Mouse (Mus musculus) layer of hippocampus, adult 2 months (tissue): Measurements from ENCODE around the gene Dusp15. TPM values are rescaled to one million over a fixed set of nuclear protein-coding genes. Genes with fewer than 3 reads are reported as not detected.

Experiments used
- DNase-seq, 2 experiments: peaks; one replicate each; pipeline ENCODE4 v3.0.0; 2022; ENCODE audit warnings: low spot score in 2 of 2
- H3K27ac ChIP-seq: fragments of 200-600 bp; 2 replicates; pipeline ENCODE4 v1.8.1; 2022
- H3K4me3 ChIP-seq: fragments of 200-600 bp; 2 replicates; pipeline ENCODE4 v1.8.1; 2022; ENCODE audit warnings: mild to moderate bottlenecking
- CTCF ChIP-seq: fragments of 200-600 bp; conservative IDR thresholded peaks from 2 replicates; pipeline ENCODE4 v1.8.1; 2022; ENCODE audit warnings: antibody characterized with exemption, mild to moderate bottlenecking, moderate library complexity
- total RNA-seq, 2 experiments: library from RNA; stranded (reverse); gene quantifications; 2 replicates each; pipeline ENCODE4 v1.2.3; 2021

The Dusp15 gene
- total RNA-seq, 2 experiments from 2014 or later: 9.3 to 11.9 TPM

- no peak for DNase-seq
- H3K4me3 ChIP-seq: no peak overlapping the region
- H3K27ac ChIP-seq: no peak overlapping the region
- TF ChIP-seq CTCF: no peak
Observed at GRCm38 (mm10) chr2:152907114-152907943, 44.2 kb downstream of the Dusp15 start.

GRCm38 (mm10) chr2:152906274-152907037, 45.0 kb downstream of the Dusp15 start:
- no peak overlapping the region for H3K4me3 ChIP-seq
- DNase-seq: no peak
- TF ChIP-seq CTCF: no peak
- no peak overlapping the region for H3K27ac ChIP-seq

- H3K4me3 ChIP-seq: no peak overlapping the region
- no peak for DNase-seq
- no peak overlapping the region for H3K27ac ChIP-seq
- no peak for TF ChIP-seq CTCF
Observed at GRCm38 (mm10) chr2:152905036-152905829, 46.3 kb downstream of the Dusp15 start.

- no peak for DNase-seq
- Histone ChIP-seq H3K4me3 (no peak overlapping the region), H3K27ac (no peak overlapping the region)
- no peak for TF ChIP-seq CTCF
Observed at GRCm38 (mm10) chr2:152904127-152904643, 47.3 kb downstream of the Dusp15 start.

- H3K27ac ChIP-seq: no peak overlapping the region
- TF ChIP-seq CTCF: no peak
- no peak overlapping the region for H3K4me3 ChIP-seq
- no peak for DNase-seq
Observed at GRCm38 (mm10) chr2:152903586-152903985, 47.9 kb downstream of the Dusp15 start.

- Histone ChIP-seq H3K4me3 (no peak overlapping the region), H3K27ac (no peak overlapping the region)
- no peak for DNase-seq
- no peak for TF ChIP-seq CTCF
Observed at GRCm38 (mm10) chr2:152902658-152903057, 48.8 kb downstream of the Dusp15 start.

GRCm38 (mm10) chr2:152901296-152901695, 50.2 kb downstream of the Dusp15 start:
- Histone ChIP-seq H3K27ac (no peak overlapping the region), H3K4me3 (no peak overlapping the region)
- no peak for DNase-seq
- no peak for TF ChIP-seq CTCF

GRCm38 (mm10) chr2:152899011-152899410, 52.5 kb downstream of the Dusp15 start:
- no peak overlapping the region for H3K27ac ChIP-seq
- DNase-seq: no peak
- no peak overlapping the region for H3K4me3 ChIP-seq
- no peak for TF ChIP-seq CTCF

- no peak for DNase-seq
- Histone ChIP-seq H3K27ac (no peak overlapping the region), H3K4me3 (no peak overlapping the region)
- no peak for TF ChIP-seq CTCF
Observed at GRCm38 (mm10) chr2:152896926-152897325, 54.6 kb downstream of the Dusp15 start.

GRCm38 (mm10) chr2:152895834-152896233, 55.7 kb downstream of the Dusp15 start:
- Histone ChIP-seq H3K27ac (no peak overlapping the region), H3K4me3 (no peak overlapping the region)
- no peak for TF ChIP-seq CTCF
- no peak for DNase-seq

Other genes with a start within 250 kb of the Dusp15 start
- gene Id1, start 215.4 kb downstream of the Dusp15 start, total RNA-seq: 10 to 100 TPM; 23.5 to 25.4 TPM
- gene Cox4i2, start 197.5 kb downstream of the Dusp15 start, total RNA-seq: 1 to 10 TPM; 1.4 to 1.6 TPM
- 100 to 1,000 TPM; 129 to 134 TPM for gene Bcl2l1, start 120.0 kb downstream of the Dusp15 start, total RNA-seq
- 1 to 10 TPM; 2.0 to 2.2 TPM for gene Tpx2, start 103.7 kb downstream of the Dusp15 start, total RNA-seq
- not detected for gene Mylk2, start 40.3 kb downstream of the Dusp15 start, total RNA-seq
- gene Foxs1, start 18.5 kb downstream of the Dusp15 start, total RNA-seq: under 1 TPM; 0.37 to 0.84 TPM
- 1 to 10 TPM in 1 of 2 experiments, under 1 TPM in 1; 0.79 to 1.5 TPM for gene Ttll9, start 10.8 kb upstream of the Dusp15 start, total RNA-seq
- gene Pdrg1, start 63.7 kb upstream of the Dusp15 start, total RNA-seq: 10 to 100 TPM; 37.0 to 41.7 TPM
- 1 to 10 TPM; 2.0 TPM for gene Xkr7, start 80.2 kb upstream of the Dusp15 start, total RNA-seq
- 1 to 10 TPM; 4.9 to 6.6 TPM for gene Ccm2l, start 114.3 kb upstream of the Dusp15 start, total RNA-seq
- 1 to 10 TPM; 1.9 to 2.2 TPM for gene Hck, start 156.8 kb upstream of the Dusp15 start, total RNA-seq
- 100 to 1,000 TPM in 1 of 2 experiments, 10 to 100 TPM in 1; 96.8 to 101 TPM for gene Tm9sf4, start 209.6 kb upstream of the Dusp15 start, total RNA-seq